Mouse (Mus musculus) layer of hippocampus, adult 9-10 months (tissue): ENCODE measurements around the gene Lrch3.
"Not testable (repeated sequence)": the region's sequence is repeated elsewhere in the genome, so short reads cannot be mapped to it uniquely, and the experiment has no call there.

Experiments
- DNase-seq: peaks from one replicate; pipeline ENCODE4 v3.0.0; 2022; ENCODE audit warnings: low spot score

Lrch3 gene

DNA sequence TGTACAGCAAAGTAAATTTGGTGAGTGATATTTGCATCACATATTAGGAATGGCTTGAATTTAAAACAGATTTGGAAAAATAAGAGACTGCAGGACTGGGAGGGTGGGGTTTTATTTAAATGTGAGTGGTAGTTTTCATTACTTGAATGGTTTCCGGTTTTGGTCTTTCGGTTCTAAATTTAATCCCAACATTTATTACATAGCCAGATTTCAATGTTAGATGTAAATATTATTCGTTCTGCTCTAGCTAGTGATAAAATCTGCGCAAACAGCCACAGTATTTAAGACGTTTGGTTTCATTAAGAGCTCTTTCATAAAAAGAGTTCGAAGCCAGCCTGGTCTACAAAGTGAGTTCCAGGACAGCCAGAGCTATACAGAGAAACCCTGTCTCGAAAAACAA is 688 bp upstream of the Lrch3 start:
- DNase-seq, result no peak

DNA sequence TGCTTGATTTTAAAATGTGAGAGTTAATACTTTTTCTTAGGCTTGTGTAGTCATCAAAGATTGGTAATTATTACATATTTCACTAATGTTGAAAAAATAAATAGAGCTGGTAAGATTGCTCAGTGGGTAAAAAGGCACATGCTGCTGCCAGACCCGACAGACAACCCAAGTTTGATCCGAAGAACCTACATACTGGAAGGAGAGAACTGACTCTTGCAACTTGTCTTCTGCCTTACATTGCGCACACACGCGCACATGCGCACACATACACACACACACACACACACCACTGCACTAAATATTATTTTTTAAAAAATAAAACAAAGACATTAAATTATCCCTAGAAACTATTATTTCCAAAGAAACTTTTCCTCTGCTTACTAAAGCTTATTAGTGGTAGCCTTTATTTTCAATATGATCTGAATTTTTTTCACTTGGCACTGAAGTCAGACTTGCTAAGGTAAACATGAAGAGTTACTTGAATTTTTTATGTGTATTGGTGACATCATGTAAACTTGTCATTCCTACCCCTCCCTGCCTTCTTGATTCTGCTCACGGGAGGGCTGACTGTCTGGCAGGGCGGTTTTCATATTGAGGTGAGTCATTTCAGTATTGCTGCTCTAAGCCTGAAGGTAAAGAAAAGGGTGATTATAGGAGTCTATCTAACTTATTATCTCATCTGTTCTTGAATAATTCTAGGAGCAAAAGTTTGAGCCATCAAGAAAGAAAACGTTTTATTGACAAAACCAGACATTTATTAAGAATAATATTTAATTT is 1.6 kb downstream of the Lrch3 start:
- DNase-seq, result no peak

DNA sequence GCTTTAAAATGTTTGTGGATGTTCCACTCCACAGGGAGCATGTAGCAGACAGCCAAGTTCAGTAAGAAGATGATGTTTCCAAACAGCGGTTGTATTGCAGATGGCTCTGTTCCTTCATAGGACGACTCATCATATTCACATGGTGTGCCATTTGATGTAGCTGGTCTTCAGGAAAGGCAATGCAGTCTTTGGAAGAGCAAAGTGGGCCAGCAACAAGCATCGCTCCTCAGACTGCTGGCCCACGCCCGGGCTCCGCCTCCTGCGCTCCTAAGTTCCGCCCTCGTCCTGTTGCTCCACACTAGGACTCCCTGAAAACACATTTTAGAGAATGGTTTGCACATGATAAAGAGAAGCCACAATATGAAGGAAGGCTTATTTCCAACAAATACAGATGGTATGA is 12.7 kb downstream of the Lrch3 start:
- DNase-seq, result not testable (repeated sequence)

DNA sequence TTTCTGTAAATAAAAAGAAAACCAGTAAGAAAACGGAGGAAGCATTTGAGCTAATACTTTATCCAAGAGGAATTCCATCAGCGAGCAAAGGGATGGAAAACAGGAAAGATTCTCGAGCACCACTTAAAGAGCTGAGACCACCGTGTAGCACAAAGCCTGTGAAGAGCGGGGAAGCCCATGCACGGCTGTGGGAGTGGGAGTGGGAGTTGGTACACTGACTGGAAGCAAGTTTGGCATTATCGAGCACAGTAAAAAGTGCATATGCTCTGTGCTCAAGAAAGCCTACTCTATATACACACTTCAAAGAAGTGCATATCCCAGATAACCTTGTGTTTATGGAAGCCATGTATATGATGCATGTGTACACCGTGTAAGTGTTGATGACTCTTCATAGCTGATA is 13.1 kb downstream of the Lrch3 start:
- no peak for DNase-seq

DNA sequence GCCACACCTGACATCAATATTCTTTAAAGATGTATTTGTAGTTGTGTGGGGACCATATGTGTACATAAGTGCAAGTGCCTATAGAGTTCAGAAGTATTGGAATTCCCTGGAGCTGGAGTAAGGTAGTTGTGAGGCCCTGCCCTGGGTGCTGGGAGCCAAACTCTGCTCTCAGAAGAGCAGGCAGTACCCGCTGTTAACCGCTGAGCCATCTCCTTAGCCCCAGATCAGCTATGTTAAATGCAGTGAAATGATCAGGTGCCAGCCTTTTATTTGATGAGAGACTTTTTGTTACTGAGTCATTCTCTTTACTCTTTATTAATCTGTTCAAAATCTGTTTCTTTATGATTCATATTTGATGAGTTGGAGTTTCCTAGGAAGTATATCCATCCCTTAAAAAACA is 16.0 kb downstream of the Lrch3 start:
- DNase-seq, result no peak

DNA sequence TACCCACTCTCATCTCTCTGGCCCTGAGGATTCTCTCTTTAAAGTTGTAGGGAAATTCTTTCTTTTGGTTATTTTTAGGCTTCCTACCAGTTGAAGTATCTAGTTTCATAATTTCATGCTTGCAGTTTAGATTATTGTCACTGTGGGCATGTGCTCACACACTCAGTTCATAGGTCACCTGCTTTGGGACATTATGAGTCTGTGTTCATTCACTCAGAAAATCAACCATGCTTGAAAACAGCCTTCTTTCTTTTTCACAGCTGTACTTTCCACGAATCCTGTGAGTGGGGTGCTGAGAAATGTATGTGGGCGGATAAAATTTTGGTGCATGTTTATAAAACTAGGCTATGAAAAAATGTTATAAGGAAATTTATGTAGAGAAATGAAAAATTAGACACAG is 20.6 kb downstream of the Lrch3 start:
- no peak for DNase-seq

DNA sequence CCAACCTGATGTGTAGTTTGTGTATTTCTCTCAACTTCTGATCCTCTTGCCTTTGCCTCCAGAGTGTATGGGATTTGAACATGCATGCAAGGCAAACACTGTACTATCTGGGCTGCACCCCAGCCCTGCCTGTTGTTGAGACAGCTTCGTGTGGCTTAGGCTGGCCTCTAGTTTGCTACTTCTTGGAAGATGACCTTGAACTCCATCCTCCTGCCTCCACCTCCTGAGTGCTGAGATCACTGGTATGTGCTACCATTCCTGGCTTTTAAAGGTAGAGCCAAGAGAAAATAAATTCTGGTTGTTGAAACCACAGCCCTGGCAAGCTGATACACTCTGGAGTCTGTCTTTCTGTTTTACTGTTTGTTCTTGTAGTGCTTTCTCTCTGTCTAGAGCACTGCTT is 21.2 kb downstream of the Lrch3 start:
- DNase-seq, result no peak

DNA sequence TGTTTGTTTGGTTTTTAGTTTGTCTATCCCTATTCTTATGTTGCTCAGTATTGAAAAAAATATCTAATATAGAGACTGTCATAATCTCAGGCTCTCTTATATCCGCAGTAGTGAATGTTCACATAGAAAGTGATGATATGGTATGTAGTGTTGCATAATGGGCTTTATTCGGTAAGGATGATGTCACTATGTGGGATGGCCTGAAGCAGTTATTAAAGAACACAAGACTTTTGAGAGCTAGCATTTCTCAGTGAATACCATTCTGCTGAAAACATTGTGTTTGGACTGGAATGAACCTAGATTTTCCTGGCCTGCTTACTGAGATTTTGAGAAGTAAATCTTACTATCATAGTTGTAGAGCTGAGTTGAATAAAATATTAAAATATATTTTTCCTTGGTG is 23.5 kb downstream of the Lrch3 start:
- no peak for DNase-seq

DNA sequence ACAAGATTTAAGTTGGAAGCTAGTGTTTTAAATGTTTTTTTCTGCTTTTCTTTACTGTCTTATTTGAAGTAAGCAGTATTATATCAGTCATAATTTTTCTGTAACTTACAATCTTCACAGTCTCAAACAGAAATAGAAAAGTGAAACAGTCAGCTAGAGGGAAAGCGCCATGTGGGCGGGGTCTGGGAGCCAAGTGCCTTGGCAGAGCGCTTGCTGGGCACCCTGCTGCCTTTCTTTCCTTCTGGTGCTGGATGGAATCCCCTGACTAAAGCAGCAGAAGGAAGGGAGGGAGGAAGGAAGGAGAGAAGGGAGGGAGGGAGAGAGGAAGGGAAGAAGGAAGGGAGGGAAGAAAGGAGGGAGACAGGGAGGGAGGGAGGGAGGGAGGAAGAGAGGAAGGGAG is 25.4 kb downstream of the Lrch3 start:
- DNase-seq, result not testable (repeated sequence)

DNA sequence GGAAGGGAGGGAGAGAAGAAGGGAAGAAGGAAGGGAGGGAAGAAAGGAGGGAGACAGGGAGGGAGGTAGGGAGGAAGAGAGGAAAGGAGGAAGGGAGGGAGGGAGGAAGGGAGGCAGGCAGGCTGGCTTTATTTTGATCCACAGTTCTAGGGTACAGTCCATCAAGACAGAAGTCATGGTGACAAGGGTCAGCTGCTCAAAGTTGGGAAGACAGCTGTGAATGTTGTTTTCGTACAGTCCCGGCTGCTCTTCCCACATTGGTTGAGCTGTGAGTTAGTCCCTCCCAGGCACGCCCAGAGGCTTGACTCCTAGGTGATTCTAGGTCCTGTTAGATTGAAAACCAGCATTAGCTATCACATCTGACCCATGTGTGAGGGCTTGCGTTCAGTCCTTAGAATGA is 25.8 kb downstream of the Lrch3 start:
- DNase-seq, result not testable (repeated sequence)

DNA sequence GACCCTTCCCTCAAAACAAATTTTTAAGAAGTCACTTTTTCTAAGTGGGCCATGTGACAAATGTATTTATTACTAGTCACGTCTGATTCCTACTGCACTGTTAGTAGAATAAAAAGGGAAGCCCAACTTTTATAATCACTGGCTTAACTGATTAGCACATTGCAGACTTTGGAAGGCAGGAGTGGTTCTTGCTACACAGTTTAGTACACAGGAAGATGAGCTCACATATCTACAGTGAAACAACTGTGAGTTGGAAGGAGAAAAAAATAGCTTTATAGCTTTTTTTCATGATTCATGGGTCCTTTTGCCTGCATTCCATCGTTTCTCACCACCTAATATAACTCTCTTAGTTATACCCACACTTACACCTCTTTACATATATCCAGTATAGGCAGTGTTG is 27.3 kb downstream of the Lrch3 start:
- not testable (repeated sequence) for DNase-seq

DNA sequence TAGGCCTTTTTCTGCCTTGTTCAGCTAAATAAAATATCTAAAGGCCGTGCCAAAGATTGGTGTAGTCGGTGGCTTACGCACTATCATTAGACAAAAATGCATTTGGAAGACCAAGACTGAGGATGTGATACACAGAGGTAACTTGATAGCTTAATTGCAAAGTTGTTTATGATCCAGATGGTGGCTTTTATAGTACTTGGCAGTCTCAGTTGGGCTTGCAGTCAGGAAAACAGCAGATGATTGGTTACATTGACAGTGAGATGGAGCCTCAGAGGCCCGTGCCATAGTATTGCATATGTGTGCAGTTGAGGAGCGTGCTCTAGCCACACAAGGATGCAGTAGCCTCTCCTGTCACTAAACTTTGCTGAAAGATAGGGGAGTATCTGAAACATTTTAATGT is 28.8 kb downstream of the Lrch3 start:
- no peak for DNase-seq

DNA sequence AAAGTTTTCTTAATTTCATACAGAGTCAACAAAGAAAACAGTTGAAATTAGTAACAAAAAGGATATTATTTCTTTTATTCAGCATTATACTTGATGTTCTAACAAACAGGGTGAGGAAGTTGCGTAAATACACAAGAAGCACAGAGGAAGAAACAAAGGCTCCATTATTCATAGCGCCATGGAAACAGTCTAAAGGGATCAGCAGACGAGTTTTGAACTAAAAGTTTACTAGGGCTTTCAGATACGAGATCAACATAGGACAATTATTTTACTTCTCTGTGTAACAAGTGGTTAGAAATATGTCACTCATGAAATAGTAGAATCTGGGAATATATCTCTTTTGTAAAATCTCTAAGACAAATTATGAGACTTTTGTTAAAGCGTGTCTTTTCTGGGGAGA is 31.5 kb downstream of the Lrch3 start:
- no peak for DNase-seq

DNA sequence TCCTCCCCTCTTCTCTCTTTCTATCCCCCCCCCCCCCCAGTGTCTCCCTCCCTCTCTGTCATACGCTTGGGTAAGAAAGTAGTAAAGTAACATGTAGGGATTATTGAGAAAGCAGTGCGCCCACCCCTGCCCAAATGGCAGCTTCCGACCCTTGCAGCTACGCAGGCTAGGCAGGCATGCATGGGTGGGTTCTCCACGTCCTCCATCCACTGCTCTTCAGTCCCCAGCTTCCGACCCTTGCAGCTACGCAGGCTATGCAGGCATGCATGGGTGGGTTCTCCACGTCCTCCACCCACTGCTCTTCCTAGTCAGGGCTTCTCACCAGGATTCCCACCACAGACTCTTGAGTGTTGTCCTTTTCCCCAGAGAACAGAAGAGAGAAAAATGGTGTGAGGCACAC is 34.1 kb downstream of the Lrch3 start:
- no peak for DNase-seq

DNA sequence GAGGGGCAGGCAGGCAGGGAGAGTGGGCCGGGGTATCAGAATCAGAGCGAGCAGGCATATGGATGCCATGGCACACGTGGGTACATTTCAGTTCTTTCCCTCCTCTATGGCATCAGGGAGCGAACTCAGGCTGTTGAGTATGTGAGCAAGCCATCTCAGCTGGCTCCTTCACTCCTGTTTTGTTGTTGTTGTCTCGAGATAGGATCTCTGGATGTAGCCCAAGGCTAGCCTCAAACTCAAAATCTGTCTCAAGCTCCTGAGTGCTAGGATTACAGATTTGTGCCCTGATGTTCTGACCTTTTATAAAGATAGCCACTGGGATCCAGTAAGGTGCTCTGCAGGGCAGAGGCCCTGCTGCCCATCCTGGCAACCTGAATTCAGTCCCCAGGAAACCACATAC is 34.8 kb downstream of the Lrch3 start:
- no peak for DNase-seq

DNA sequence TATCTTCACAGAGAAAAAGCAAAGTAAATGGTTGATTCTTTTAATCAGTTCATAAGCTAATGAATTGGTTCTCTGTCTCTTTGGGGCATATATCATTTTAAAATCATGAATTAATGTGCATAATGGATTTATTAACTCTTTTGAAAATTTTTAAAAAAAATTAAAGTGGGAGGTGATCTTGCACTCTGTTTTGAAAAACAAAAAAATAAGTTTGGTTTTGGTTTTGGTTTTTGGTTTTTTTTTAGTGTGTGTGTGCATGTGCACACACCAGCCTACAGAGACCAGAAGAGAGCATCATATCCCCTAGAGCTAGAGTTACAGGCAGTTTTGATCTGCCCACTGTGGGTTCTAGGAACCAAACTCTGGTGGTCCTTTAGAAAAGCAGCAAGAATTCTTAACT is 35.4 kb downstream of the Lrch3 start:
- DNase-seq, result no peak

DNA sequence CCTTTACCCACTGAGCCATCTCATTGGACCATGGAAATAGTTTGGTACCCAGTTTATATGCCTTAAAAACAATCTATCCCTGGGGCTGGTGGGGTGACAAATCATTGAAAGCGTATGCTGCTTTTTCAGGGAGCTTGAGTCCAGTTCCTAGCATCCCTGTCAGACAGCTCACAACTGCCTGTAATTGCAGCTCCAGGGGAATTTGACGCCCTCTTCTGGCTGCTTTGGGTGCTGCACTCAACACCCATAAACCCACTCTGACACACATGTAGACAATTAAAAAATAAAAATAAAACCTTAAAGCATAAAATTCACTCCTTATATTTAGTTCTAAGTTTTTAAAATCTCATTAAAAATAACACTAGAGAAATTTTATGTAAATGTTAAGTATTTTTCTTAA is 37.2 kb downstream of the Lrch3 start:
- no peak for DNase-seq

DNA sequence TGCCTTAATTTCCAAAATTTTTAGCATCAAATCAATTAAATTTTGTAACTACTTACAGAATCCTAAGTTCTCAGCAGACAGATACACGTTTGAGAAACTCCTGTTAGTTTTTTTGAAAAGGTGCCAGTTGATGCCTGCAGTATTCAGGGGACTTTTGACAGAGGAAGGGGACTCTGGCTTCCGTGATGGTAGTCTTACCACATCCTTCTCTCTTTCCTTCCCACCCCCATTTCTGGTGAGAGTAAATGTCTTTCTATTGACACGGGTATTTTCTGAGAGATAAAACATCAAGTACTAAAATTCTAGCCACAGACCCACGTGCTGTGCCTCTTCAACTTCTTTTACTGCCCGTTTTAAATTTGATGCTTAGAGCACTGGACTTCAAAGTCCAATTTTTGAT is 39.9 kb downstream of the Lrch3 start:
- no peak for DNase-seq

DNA sequence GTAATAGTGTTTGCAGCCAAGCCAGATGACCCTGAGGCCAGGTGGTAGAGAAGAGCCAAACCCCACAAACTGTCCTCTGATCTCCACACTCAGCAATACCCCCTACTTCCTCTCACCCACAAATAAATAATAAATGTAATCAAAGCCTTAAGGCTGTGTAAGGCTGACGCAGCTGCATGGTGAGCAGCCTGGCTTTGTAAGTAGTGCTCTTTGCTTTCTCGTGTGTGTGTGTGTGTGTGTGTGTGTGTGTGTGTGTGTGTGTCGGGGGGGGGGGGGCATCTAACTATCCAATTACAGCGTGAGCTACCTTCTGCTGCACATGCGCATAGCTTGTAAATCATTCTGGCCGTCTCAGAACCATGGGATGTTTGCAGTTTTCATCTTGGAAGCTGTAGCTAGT is 40.4 kb downstream of the Lrch3 start:
- DNase-seq, result no peak

DNA sequence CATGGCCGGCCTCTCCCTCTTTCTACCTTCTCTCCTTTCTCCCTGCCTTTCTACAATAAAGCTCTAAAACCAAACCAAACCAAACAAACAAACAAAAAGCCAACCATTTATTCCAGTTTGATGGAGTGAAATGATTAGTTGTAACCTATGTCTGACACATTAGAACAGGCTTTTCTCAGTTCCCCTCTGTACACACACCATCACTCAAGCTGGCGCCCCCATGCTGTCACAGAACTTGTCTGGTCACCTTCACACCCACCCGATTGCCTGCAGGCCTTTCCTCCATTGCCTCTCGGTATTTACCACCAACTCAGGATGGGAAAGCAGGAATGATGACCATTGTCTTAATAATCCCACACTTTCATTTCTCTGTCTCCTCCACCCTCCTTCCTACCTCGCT is 43.0 kb downstream of the Lrch3 start:
- no peak for DNase-seq

DNA sequence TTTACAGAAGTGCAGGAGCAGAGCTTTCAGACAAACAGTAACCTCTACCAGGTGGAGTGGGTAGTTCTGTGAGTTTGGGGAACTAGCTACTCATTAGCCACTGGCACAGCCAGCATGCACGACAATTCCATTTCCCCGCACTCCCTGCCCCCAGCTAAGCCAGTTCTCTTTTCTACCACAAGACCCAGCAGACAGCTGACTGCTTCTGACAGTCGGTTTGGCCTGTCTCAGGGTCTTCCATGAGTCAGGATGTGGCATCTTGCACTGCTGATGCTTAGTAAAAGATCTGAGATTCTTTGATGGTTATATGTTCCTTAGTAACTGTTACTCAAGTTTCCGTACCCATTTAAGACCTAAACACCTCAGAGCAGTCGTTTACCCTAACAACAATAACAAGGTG is 58.6 kb downstream of the Lrch3 start:
- DNase-seq, result no peak

DNA sequence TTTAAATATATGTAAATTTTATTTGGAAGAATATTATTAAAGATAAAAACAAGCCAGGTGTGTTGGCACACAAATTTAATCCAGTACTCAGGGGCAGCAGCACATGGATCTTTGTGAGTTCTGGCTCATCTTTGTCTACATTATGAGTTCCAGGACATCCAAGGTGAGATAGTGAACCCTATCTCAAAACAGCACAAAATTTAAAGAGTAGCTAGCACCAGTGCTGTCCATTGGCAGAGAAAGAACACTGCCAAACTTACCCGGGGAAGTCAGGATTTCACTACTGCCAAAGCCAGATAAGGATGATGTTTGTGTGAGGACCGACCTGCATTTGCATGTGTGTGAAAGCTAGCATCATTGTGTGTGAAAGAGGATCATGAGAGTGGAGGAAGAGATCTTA is 59.1 kb downstream of the Lrch3 start:
- DNase-seq, result no peak

DNA sequence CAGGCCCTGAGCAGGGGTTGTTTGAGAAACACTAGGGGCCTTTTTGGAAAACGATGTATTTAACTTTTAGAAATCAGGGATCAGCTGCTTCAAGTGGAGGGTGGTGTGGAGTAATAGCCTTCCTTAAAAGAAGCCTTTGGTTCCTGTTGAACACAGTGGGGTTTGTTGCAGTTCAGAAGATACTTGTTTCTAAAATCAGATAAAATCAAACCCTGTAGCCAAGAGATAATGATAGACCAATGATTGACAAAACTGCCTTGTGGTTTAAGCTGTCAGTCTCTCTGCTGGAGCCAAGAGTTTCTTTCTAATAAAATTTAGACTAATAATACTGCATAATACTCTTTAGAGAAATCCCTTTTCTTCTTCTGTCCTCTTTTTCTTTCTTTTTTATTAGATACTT is 66.3 kb downstream of the Lrch3 start:
- DNase-seq, result no peak

DNA sequence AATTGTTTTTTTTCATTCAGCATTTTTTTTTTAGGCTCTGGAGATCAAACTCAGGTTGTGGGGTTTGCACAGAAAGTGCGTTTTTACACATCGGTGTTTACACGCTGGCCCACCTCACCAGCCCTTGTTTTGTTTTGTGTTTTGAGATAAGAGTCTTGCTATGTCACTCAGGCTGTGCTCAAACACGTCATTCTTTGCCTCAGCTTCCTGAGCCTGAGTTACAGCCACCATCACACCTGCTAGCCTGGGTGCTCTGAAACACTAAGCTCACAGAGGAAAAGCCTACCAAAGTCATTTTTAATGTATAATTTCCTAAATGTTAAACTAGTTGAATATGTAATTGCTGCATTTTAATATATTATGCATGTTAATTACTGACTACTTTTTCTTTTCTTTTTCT is 67.5 kb downstream of the Lrch3 start:
- DNase-seq, result no peak

DNA sequence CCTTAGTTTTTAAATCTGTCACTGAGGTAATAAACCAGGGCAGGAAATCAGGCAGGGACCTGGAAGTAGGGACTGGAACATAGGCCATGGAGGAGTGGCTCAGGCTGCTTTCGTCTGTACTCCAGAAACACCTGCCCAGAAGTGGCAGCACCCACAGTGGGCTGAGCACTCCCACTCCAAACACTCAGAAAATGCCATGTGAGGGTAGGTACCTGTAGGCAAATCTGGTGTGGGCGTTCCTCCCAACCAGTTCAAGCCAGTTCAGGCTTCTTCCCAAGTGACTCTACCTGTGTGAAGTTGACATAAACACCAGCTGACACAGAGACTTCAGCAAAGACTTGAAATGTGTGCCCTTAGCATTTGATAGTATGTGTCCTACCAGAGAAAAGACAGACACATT is 70.7 kb downstream of the Lrch3 start:
- DNase-seq, result no peak
